Mouse (Mus musculus) MEL (cell line): ENCODE results near the gene Lrrc25. TPM values are rescaled to one million over a fixed set of nuclear protein-coding genes. Genes with fewer than 3 reads are reported as not detected.

Experiments
- DNase-seq: peaks from one replicate; pipeline ENCODE4 v3.0.0; 2011; ENCODE audit warnings: low read depth, low spot score
- H3K27ac ChIP-seq: 2 replicates; pipeline ENCODE4 v1.5.1; 2012; ENCODE audit warnings: low read depth, mild to moderate bottlenecking, control low read depth, low read length, moderate library complexity; ENCODE audit not compliant: control insufficient read depth
- H3K27me3 ChIP-seq, 2 experiments: fragments of 150-350 bp in 1 of 2; sonication (generic) in 1 of 2; 2 replicates each; pipeline ENCODE4 v1.6.1; 2012; ENCODE audit warnings: low read length in 2 of 2, mild to moderate bottlenecking in 2 of 2, improper control_type of control experiment in 1 of 2, moderate library complexity in 1 of 2; ENCODE audit not compliant: insufficient read depth in 2 of 2, control insufficient read depth in 1 of 2
- H3K36me3 ChIP-seq, 2 experiments: 2 replicates each; pipeline ENCODE4 v1.6.1; 2012 to 2014; ENCODE audit warnings: low read length in 2 of 2, improper control_type of control experiment in 1 of 2, inconsistent platforms in 1 of 2, mild to moderate bottlenecking in 1 of 2; ENCODE audit not compliant: insufficient read depth in 2 of 2, control insufficient read depth in 1 of 2
- H3K4me1 ChIP-seq, 2 experiments: fragments of 150-350 bp in 1 of 2; sonication (generic) in 1 of 2; 2 replicates each; pipeline ENCODE4 v1.6.1; 2012; ENCODE audit warnings: low read length in 2 of 2, improper control_type of control experiment in 1 of 2, mild to moderate bottlenecking in 1 of 2; ENCODE audit not compliant: insufficient read depth in 2 of 2, control insufficient read depth in 1 of 2
- H3K4me3 ChIP-seq, 2 experiments: fragments of 150-350 bp in 1 of 2; sonication (generic) in 1 of 2; 2 replicates each; pipeline ENCODE4 v1.5.1; 2012; ENCODE audit warnings: low read depth in 2 of 2, low read length in 2 of 2, mild to moderate bottlenecking in 2 of 2, moderate library complexity in 2 of 2, control low read depth in 1 of 2, improper control_type of control experiment in 1 of 2; ENCODE audit not compliant: control insufficient read depth in 1 of 2, insufficient read depth in 1 of 2
- H3K79me2 ChIP-seq: 2 replicates; pipeline ENCODE4 v1.6.1; 2012; ENCODE audit warnings: mild to moderate bottlenecking, low read length, moderate library complexity; ENCODE audit not compliant: control insufficient read depth, poor library complexity, insufficient read depth
- H3K9ac ChIP-seq: 2 replicates; pipeline ENCODE4 v1.6.1; 2012; ENCODE audit warnings: low read depth, mild to moderate bottlenecking, control low read depth, low read length, moderate library complexity; ENCODE audit not compliant: control insufficient read depth, poor library complexity, severe bottlenecking
- H3K9me3 ChIP-seq: fragments of 150-350 bp; sonication (generic); replicated peaks from 2 replicates; pipeline ENCODE4 v1.6.1; 2012; ENCODE audit warnings: mild to moderate bottlenecking, low read length, improper control_type of control experiment, moderate library complexity; ENCODE audit not compliant: insufficient read depth
- BHLHE40 ChIP-seq: IDR thresholded peaks from 2 replicates; pipeline ENCODE4 v1.6.1; 2012; ENCODE audit warnings: low read depth, mild to moderate bottlenecking, inconsistent platforms, low read length, improper control_type of control experiment, borderline replicate concordance
- CTCF ChIP-seq, 3 experiments: IDR thresholded peaks in 2 of 3; conservative IDR thresholded peaks in 1 of 3; 2 replicates each; pipeline ENCODE4 v1.5.1; 2011 to 2012; ENCODE audit warnings: low read length in 3 of 3, low read depth in 2 of 3, mild to moderate bottlenecking in 2 of 3, improper control_type of control experiment in 1 of 3, inconsistent platforms in 1 of 3, mixed read lengths in 1 of 3, moderate library complexity in 1 of 3; ENCODE audit not compliant: control insufficient read depth in 1 of 3, insufficient read depth in 1 of 3, poor library complexity in 1 of 3, severe bottlenecking in 1 of 3
- E2F4 ChIP-seq: IDR thresholded peaks from 2 replicates; pipeline ENCODE4 v1.6.1; 2011; ENCODE audit warnings: low read depth, low read length, improper control_type of control experiment, borderline replicate concordance
- ELF1 ChIP-seq: IDR thresholded peaks from 2 replicates; pipeline ENCODE4 v1.6.1; 2014; ENCODE audit warnings: low read depth, mild to moderate bottlenecking, inconsistent platforms, low read length, improper control_type of control experiment, moderate library complexity
- EP300 ChIP-seq, 2 experiments: IDR thresholded peaks; 2 replicates each; pipeline ENCODE4 v1.6.1; 2011; ENCODE audit warnings: improper control_type of control experiment in 2 of 2, low read length in 2 of 2, low read depth in 1 of 2, mild to moderate bottlenecking in 1 of 2
- ETS1 ChIP-seq: IDR thresholded peaks from 2 replicates; pipeline ENCODE4 v1.6.1; 2012; ENCODE audit warnings: low read depth, mild to moderate bottlenecking, inconsistent platforms, low read length, improper control_type of control experiment, moderate library complexity
- GABPA ChIP-seq: IDR thresholded peaks from 2 replicates; pipeline ENCODE4 v1.6.1; 2012; ENCODE audit warnings: low read depth, mild to moderate bottlenecking, inconsistent platforms, low read length, improper control_type of control experiment, moderate library complexity
- GATA1 ChIP-seq: IDR thresholded peaks from 2 replicates; pipeline ENCODE4 v1.6.1; 2011; ENCODE audit warnings: low read depth, low read length, improper control_type of control experiment
- JUND ChIP-seq: IDR thresholded peaks from 2 replicates; pipeline ENCODE4 v1.6.1; 2011; ENCODE audit warnings: low read depth, mild to moderate bottlenecking, improper control_type of control experiment, low read length
- KAT2A ChIP-seq: conservative IDR thresholded peaks from 2 replicates; pipeline ENCODE4 v1.6.1; 2012; ENCODE audit warnings: low read depth, low read length, improper control_type of control experiment, inconsistent platforms
- MAFK ChIP-seq: IDR thresholded peaks from 2 replicates; pipeline ENCODE4 v1.6.1; 2011; ENCODE audit warnings: low read depth, mild to moderate bottlenecking, low read length, improper control_type of control experiment, borderline replicate concordance
- MAX ChIP-seq: IDR thresholded peaks from 2 replicates; pipeline ENCODE4 v1.6.1; 2011; ENCODE audit warnings: low read length, improper control_type of control experiment
- MAZ ChIP-seq: IDR thresholded peaks from 2 replicates; pipeline ENCODE4 v1.6.1; 2012; ENCODE audit warnings: low read depth, mild to moderate bottlenecking, inconsistent platforms, low read length, improper control_type of control experiment
- MEF2A ChIP-seq: IDR thresholded peaks from 2 replicates; pipeline ENCODE4 v1.6.1; 2014; ENCODE audit warnings: low read depth, mild to moderate bottlenecking, inconsistent platforms, low read length, improper control_type of control experiment; ENCODE audit not compliant: poor library complexity, insufficient replicate concordance, severe bottlenecking; ENCODE audit errors: extremely low read depth
- MXI1 ChIP-seq: IDR thresholded peaks from 2 replicates; pipeline ENCODE4 v1.6.1; 2011; ENCODE audit warnings: mild to moderate bottlenecking, low read depth, low read length, improper control_type of control experiment
- MYC ChIP-seq: IDR thresholded peaks from 2 replicates; pipeline ENCODE4 v1.6.1; 2011; ENCODE audit warnings: low read depth, mild to moderate bottlenecking, low read length, improper control_type of control experiment, moderate library complexity
- NELFE ChIP-seq: IDR thresholded peaks from 2 replicates; pipeline ENCODE4 v1.6.1; 2011; ENCODE audit warnings: low read depth, low read length, improper control_type of control experiment
- NRF1 ChIP-seq: IDR thresholded peaks from 2 replicates; pipeline ENCODE4 v1.6.1; 2014; ENCODE audit warnings: low read depth, mild to moderate bottlenecking, inconsistent platforms, low read length, improper control_type of control experiment, moderate library complexity; ENCODE audit not compliant: poor library complexity, insufficient read depth, severe bottlenecking
- POLR2A ChIP-seq, 2 experiments: IDR thresholded peaks; 2 replicates each; pipeline ENCODE4 v1.6.1; 2011 to 2012; ENCODE audit warnings: low read length in 2 of 2, mild to moderate bottlenecking in 2 of 2, control low read depth in 1 of 2, improper control_type of control experiment in 1 of 2, low read depth in 1 of 2, moderate library complexity in 1 of 2; ENCODE audit not compliant: control insufficient read depth in 1 of 2, insufficient read depth in 1 of 2, poor library complexity in 1 of 2
- POLR2AphosphoS2 ChIP-seq: IDR thresholded peaks from 2 replicates; pipeline ENCODE4 v1.6.1; 2011; ENCODE audit warnings: low read length, improper control_type of control experiment
- POLR2AphosphoS5 ChIP-seq: IDR thresholded peaks from 2 replicates; pipeline ENCODE4 v1.6.1; 2012; ENCODE audit warnings: low read depth, borderline replicate concordance, mild to moderate bottlenecking, inconsistent platforms, low read length, moderate library complexity, mixed read lengths
- SIN3A ChIP-seq: IDR thresholded peaks from 2 replicates; pipeline ENCODE4 v1.6.1; 2012; ENCODE audit warnings: low read length, improper control_type of control experiment, inconsistent platforms
- SMC3 ChIP-seq: IDR thresholded peaks from 2 replicates; pipeline ENCODE4 v1.6.1; 2011; ENCODE audit warnings: low read depth, low read length, improper control_type of control experiment
- TAL1 ChIP-seq: IDR thresholded peaks from 2 replicates; pipeline ENCODE4 v1.6.1; 2012; ENCODE audit warnings: mild to moderate bottlenecking, inconsistent platforms, low read length, moderate library complexity, mixed read lengths
- TBP ChIP-seq: IDR thresholded peaks from 2 replicates; pipeline ENCODE4 v1.8.0; 2011; ENCODE audit warnings: low read depth, low read length, improper control_type of control experiment
- TCF12 ChIP-seq: IDR thresholded peaks from 2 replicates; pipeline ENCODE4 v1.6.1; 2014; ENCODE audit warnings: low read depth, mild to moderate bottlenecking, inconsistent platforms, low read length, improper control_type of control experiment, moderate library complexity
- UBTF ChIP-seq: IDR thresholded peaks from 2 replicates; pipeline ENCODE4 v1.6.1; 2012; ENCODE audit warnings: low read depth, mild to moderate bottlenecking, inconsistent platforms, low read length, improper control_type of control experiment, moderate library complexity, borderline replicate concordance; ENCODE audit not compliant: insufficient read depth
- USF2 ChIP-seq, 2 experiments: IDR thresholded peaks; 2 replicates each; pipeline ENCODE4 v1.6.1; 2011 to 2012; ENCODE audit warnings: improper control_type of control experiment in 2 of 2, low read length in 2 of 2, borderline replicate concordance in 1 of 2, inconsistent platforms in 1 of 2, low read depth in 1 of 2, mild to moderate bottlenecking in 1 of 2; ENCODE audit not compliant: insufficient read depth in 1 of 2
- ZC3H11A ChIP-seq: IDR thresholded peaks from 2 replicates; pipeline ENCODE4 v1.6.1; 2012; ENCODE audit warnings: low read depth, mild to moderate bottlenecking, inconsistent platforms, low read length, improper control_type of control experiment
- ZMIZ1 ChIP-seq: IDR thresholded peaks from 2 replicates; pipeline ENCODE4 v1.6.1; 2012; ENCODE audit warnings: low read depth, mild to moderate bottlenecking, inconsistent platforms, low read length, improper control_type of control experiment, moderate library complexity
- ZNF384 ChIP-seq: IDR thresholded peaks from 2 replicates; pipeline ENCODE4 v1.6.1; 2012; ENCODE audit warnings: low read depth, mild to moderate bottlenecking, inconsistent platforms, low read length, improper control_type of control experiment
- polyA plus RNA-seq, 2 experiments: library from polyadenylated mRNA; stranded (reverse) in 1 of 2; unstranded in 1 of 2; fragments of >175 nt in 1 of 2; fragments of >200 nt in 1 of 2; gene quantifications; 2 replicates each; pipeline versions ENCODE4 v1.2.1 to v1.2.4; 2012; ENCODE audit warnings: low replicate concordance in 2 of 2, low read depth in 1 of 2; ENCODE audit not compliant: insufficient read length in 2 of 2, insufficient read depth in 1 of 2, missing spikeins in 1 of 2
- total RNA-seq: library from RNA; depleted of rRNA; stranded (reverse); fragments of 300-350 nt; gene quantifications from 2 replicates; pipeline ENCODE4 v1.2.3, GENCODE M21; 2012

The Lrrc25 gene
- total and polyA plus RNA-seq, 3 experiments = 0.39 to 1.1 TPM; not detected in 1

- TF ChIP-seq KAT2A (no peak), CTCF (IDR thresholded peaks at IDR 0.05 in 2 of 3, conservative IDR thresholded peaks at IDR 0.05 in 1 of 3; ENCODE audit: control insufficient read depth in 1 of 3, insufficient read depth in 1 of 3, low read depth in 2 of 3, low read length in 3 of 3, poor library complexity in 1 of 3, severe bottlenecking in 1 of 3) (no peak), ZMIZ1 (0 out of 2 replicates have a peak, but pooled peaks have one; percentile 27), MAZ (peak; percentile 89)
Observed at GRCm38 (mm10) chr8:70607898-70608748, 7.8 kb upstream of the Lrrc25 start (continued).

- H3K9ac ChIP-seq = peak within 1 kb of the TSS; percentile 96
- peak within 1 kb of the TSS; percentile 88 to 92 for H3K4me3 ChIP-seq
- no peaks in the 10 kb centered on the region for H3K27me3 ChIP-seq
- peaks cover 0 to 8% of the 10 kb centered on the region in 2 experiments; a peak in 3 of 4 replicates for H3K4me1 ChIP-seq
- H3K27ac ChIP-seq = peak within 1 kb of the TSS; percentile 87
- DNase-seq = no peak
- H3K36me3 ChIP-seq = no peaks in the 10 kb centered on the region; a peak in 1 of 4 replicates
- H3K79me2 ChIP-seq = peaks cover 29% of the 10 kb centered on the region
- H3K9me3 ChIP-seq = no peaks in the 10 kb centered on the region
- peak; percentile 96 for TF ChIP-seq MAX
- TF ChIP-seq KAT2A = no peak
- 0 out of 2 replicates have a peak, but pooled peaks have one; percentile 25 for TF ChIP-seq NRF1
- no peak for TF ChIP-seq TAL1
- TF ChIP-seq POLR2AphosphoS2 = no peak
- TF ChIP-seq MAFK = no peak
- no peak for TF ChIP-seq NELFE
- TF ChIP-seq EP300 (IDR thresholded peaks at IDR 0.05; ENCODE audit: low read depth in 1 of 2, low read length in 2 of 2) = no peak
- no peak for TF ChIP-seq ETS1
- TF ChIP-seq ZC3H11A = no peak
- no peak for TF ChIP-seq SMC3
- no peak for TF ChIP-seq TBP
- TF ChIP-seq ELF1 = no peak
- peak; percentile 69 for TF ChIP-seq ZNF384
- TF ChIP-seq MEF2A = no peak
- TF ChIP-seq GABPA = no peak
- peak; percentile 86; the same call in 1 of the 2 replicates for TF ChIP-seq MYC
- no peak for TF ChIP-seq GATA1
- TF ChIP-seq TCF12 = no peak
- TF ChIP-seq JUND = no peak
- 0 out of 2 replicates have a peak, but pooled peaks have one; percentile 5 for TF ChIP-seq MXI1
- TF ChIP-seq SIN3A = 0 out of 2 replicates have a peak, but pooled peaks have one; percentile 13
- TF ChIP-seq UBTF = no peak
- TF ChIP-seq USF2 (IDR thresholded peaks at IDR 0.05; ENCODE audit: borderline replicate concordance in 1 of 2, insufficient read depth in 1 of 2, low read depth in 1 of 2, low read length in 2 of 2) = no peak
- no peak; the same call in 1 of the 2 replicates for TF ChIP-seq BHLHE40
- TF ChIP-seq E2F4 = no peak
- TF ChIP-seq POLR2AphosphoS5 = no peak
- TF ChIP-seq POLR2A (IDR thresholded peaks at IDR 0.05; ENCODE audit: control insufficient read depth in 1 of 2, insufficient read depth in 1 of 2, low read depth in 1 of 2, low read length in 2 of 2, poor library complexity in 1 of 2) = no peak; a peak in 1 of 4 replicates
- TF ChIP-seq ZMIZ1 = 0 out of 2 replicates have a peak, but pooled peaks have one; percentile 5
Observed at GRCm38 (mm10) chr8:70608749-70609367, 7.1 kb upstream of the Lrrc25 start, which contains the start of gene Ssbp4. TSS of gene Ssbp4 (minus strand) at chr8:70608872.
